Mouse (Mus musculus) adrenal gland, adult 2 months (tissue): ENCODE measurements at regions not wholly inside any gene's neighbourhood (a gene's known extent, or its start where the extent isn't known, plus 50 kb on each side); places are given as distances from the start of the nearest gene placed in this dataset.
"Not testable (repeated sequence)": the region's sequence is repeated elsewhere in the genome, so short reads cannot be mapped to it uniquely, and the experiment has no call there.

Experiments
- DNase-seq: peaks from one replicate; pipeline ENCODE4 v3.0.0; 2021

GRCm38 (mm10) chr17:81319605-81320004 is 122.0 kb upstream of the Gm11096 start:
- no peak for DNase-seq

- DNase-seq = no peak
Observed at GRCm38 (mm10) chr17:81316655-81317054, 124.9 kb upstream of the Gm11096 start.

- DNase-seq = no peak
Observed at GRCm38 (mm10) chr17:81305880-81306279, 135.7 kb upstream of the Gm11096 start.

GRCm38 (mm10) chr17:81304574-81304973 is 137.0 kb upstream of the Gm11096 start:
- DNase-seq = no peak

- no peak for DNase-seq
Observed at GRCm38 (mm10) chr17:81302490-81302889, 139.1 kb upstream of the Gm11096 start.

GRCm38 (mm10) chr17:81291829-81292228 is 149.7 kb upstream of the Gm11096 start:
- DNase-seq = no peak

- no peak for DNase-seq
Observed at GRCm38 (mm10) chr17:81282543-81282942, 159.0 kb upstream of the Gm11096 start.

- DNase-seq = peak; percentile 41
Observed at GRCm38 (mm10) chr17:81270235-81270634, 171.3 kb upstream of the Gm11096 start.

GRCm38 (mm10) chr17:81261957-81262356 is 179.6 kb upstream of the Gm11096 start:
- DNase-seq = no peak

GRCm38 (mm10) chr17:81260036-81260435 is 181.5 kb upstream of the Gm11096 start:
- DNase-seq = no peak

GRCm38 (mm10) chr17:81256106-81256505 is 185.5 kb upstream of the Gm11096 start:
- no peak for DNase-seq

- no peak for DNase-seq
Observed at GRCm38 (mm10) chr17:81250748-81251147, 185.9 kb upstream of the Thumpd2 start.

- DNase-seq = no peak
Observed at GRCm38 (mm10) chr17:81246156-81246555, 181.3 kb upstream of the Thumpd2 start.

- DNase-seq = not testable (repeated sequence)
Observed at GRCm38 (mm10) chr17:81231771-81232170, 166.9 kb upstream of the Thumpd2 start.

GRCm38 (mm10) chr17:81225281-81225680 is 160.4 kb upstream of the Thumpd2 start:
- DNase-seq = no peak

GRCm38 (mm10) chr17:81221436-81221835 is 156.6 kb upstream of the Thumpd2 start:
- DNase-seq = peak; percentile 61

GRCm38 (mm10) chr17:81214844-81215243 is 150.0 kb upstream of the Thumpd2 start:
- no peak for DNase-seq

GRCm38 (mm10) chr17:81212043-81212442 is 147.2 kb upstream of the Thumpd2 start:
- DNase-seq = no peak

- DNase-seq = no peak
Observed at GRCm38 (mm10) chr17:81210389-81210788, 145.5 kb upstream of the Thumpd2 start.

GRCm38 (mm10) chr17:81209323-81209722 is 144.4 kb upstream of the Thumpd2 start:
- no peak for DNase-seq

GRCm38 (mm10) chr17:81201052-81201451 is 136.2 kb upstream of the Thumpd2 start:
- DNase-seq = no peak

GRCm38 (mm10) chr17:81194006-81194405 is 129.1 kb upstream of the Thumpd2 start:
- DNase-seq = no peak

- DNase-seq = peak; percentile 39
Observed at GRCm38 (mm10) chr17:81193230-81193871, 128.5 kb upstream of the Thumpd2 start.

- DNase-seq = peak; percentile 13
Observed at GRCm38 (mm10) chr17:81189996-81190395, 125.1 kb upstream of the Thumpd2 start.
